In the genomic region with DNA sequence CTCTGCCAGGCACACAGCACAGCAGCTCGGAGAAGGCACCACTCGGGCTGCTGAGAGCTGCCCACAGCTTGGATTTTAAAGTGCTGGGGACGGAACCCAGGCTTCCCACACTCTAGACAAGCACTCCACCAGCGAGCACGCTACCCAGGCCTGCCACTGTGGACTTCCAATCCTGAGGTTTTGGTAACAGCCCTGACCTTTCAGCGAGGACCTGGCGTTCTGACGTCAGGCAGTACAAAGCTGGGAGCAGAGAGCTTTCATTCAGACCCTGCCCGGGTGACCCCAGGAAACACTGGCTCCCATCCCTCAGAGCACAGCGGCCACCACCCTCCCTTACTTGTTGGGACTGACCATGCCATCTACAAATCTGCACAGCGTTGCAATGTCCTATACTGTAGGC, we compare ENCODE assay signal across 31 mouse cellular contexts. TPM values are rescaled to one million over a fixed set of nuclear protein-coding genes. Genes with fewer than 3 reads are reported as not detected.
"Had no signal": no experiment of that assay in that cellular context is flagged by ENCODE, and none has a peak within 500 bp of the region (broad histone marks: within the 10 kb centered on the region; RNA-seq: fewer than 3 reads in every experiment).

No protein-coding gene starts in this region.

RNA-seq across cellular contexts. Expression of a gene that starts 16.0 kb away (rescaled TPM):
- total RNA-seq: common myeloid progenitor, adult 5-6 weeks; forebrain, postnatal 0 days; gastrocnemius, adult 18-20 months; gastrocnemius, adult 8-10 months; gastrocnemius, postnatal 10 days; gastrocnemius, postnatal 14 days; gastrocnemius, postnatal 36 days; gastrocnemius, postnatal 4 days; granulocyte monocyte progenitor cell, adult 5-6 weeks had no signal
- polyA plus RNA-seq: cortical plate, adult 2 months; embryonic facial prominence, embryonic 10.5 days; embryonic facial prominence, embryonic 11.5 days; embryonic facial prominence, embryonic 12.5 days; embryonic facial prominence, embryonic 13.5 days; erythroblast, embryonic 14.5 days; forebrain, embryonic 10.5 days; forebrain, embryonic 11.5 days; forebrain, embryonic 12.5 days; forebrain, embryonic 13.5 days; forebrain, embryonic 14.5 days; forebrain, embryonic 15.5 days; forebrain, embryonic 16.5 days; forebrain, postnatal 0 days; frontal cortex, adult 2 months; heart, embryonic 10.5 days had no signal

RNA-seq across cellular contexts. Expression of a gene that starts 20.0 kb away (rescaled TPM):
- total RNA-seq: common myeloid progenitor, adult 5-6 weeks; forebrain, postnatal 0 days; gastrocnemius, adult 18-20 months; gastrocnemius, adult 8-10 months; gastrocnemius, postnatal 10 days; gastrocnemius, postnatal 14 days; gastrocnemius, postnatal 25 days; gastrocnemius, postnatal 36 days; gastrocnemius, postnatal 4 days; granulocyte monocyte progenitor cell, adult 5-6 weeks; heart, adult 18-20 months; heart, adult 2 months; heart, adult 8-10 months had no signal
- polyA plus RNA-seq: cortical plate, adult 2 months; embryonic facial prominence, embryonic 10.5 days; embryonic facial prominence, embryonic 11.5 days; embryonic facial prominence, embryonic 12.5 days; embryonic facial prominence, embryonic 13.5 days; embryonic facial prominence, embryonic 14.5 days; embryonic facial prominence, embryonic 15.5 days; erythroblast, embryonic 14.5 days; forebrain, embryonic 10.5 days; forebrain, embryonic 11.5 days; forebrain, embryonic 12.5 days; forebrain, embryonic 13.5 days; forebrain, embryonic 14.5 days; forebrain, embryonic 15.5 days; forebrain, embryonic 16.5 days; forebrain, postnatal 0 days; frontal cortex, adult 2 months; gonadal fat pad, adult 2 months; heart, adult 2 months; heart, embryonic 10.5 days had no signal

RNA-seq across cellular contexts. Expression of a gene that starts 30.5 kb away (rescaled TPM):
- total RNA-seq: common myeloid progenitor, adult 5-6 weeks; granulocyte monocyte progenitor cell, adult 5-6 weeks had no signal
- polyA plus RNA-seq: erythroblast, embryonic 14.5 days had no signal
